In genomic region chr1:36892461-36892860, GRCm38 (mm10) we compare ENCODE assay signal across 18 mouse cellular contexts.
"Had no signal": no experiment of that assay in that cellular context is flagged by ENCODE, and none has a peak within 500 bp of the region (broad histone marks: within the 10 kb centered on the region; RNA-seq: fewer than 3 reads in every experiment).

No protein-coding gene starts in this region.

- H3K4me3 ChIP-seq: kidney, embryonic 15.5 days; left cerebral cortex, adult 2 months; megakaryocyte, embryonic 14.5 days; midbrain, embryonic 10.5 days; midbrain, embryonic 13.5 days; myocyte; neural tube, embryonic 13.5 days had no signal

- H3K27ac ChIP-seq: kidney, embryonic 15.5 days; left cerebral cortex, adult 2 months; liver, embryonic 14.5 days; midbrain, embryonic 10.5 days; midbrain, embryonic 13.5 days; neural tube, embryonic 13.5 days had no signal

- H3K9me3 ChIP-seq: kidney, embryonic 15.5 days; megakaryocyte, embryonic 14.5 days; midbrain, embryonic 10.5 days; midbrain, embryonic 13.5 days; neural tube, embryonic 13.5 days had no signal

- H3K36me3 ChIP-seq: kidney, embryonic 15.5 days; midbrain, embryonic 13.5 days; neural tube, embryonic 13.5 days had no signal

- DNase-seq: kidney, postnatal 10 days; layer of hippocampus, postnatal 36 days; liver, postnatal 0 days; lung, embryonic 14.5 days; lung, postnatal 36 days; retina, postnatal 1 day; right cerebral cortex, postnatal 25 days; thymus, adult 18-20 months; thymus, postnatal 36 days had no signal

- H3K4me2 ChIP-seq: kidney, embryonic 15.5 days; lung, embryonic 14.5 days; midbrain, embryonic 13.5 days; neural tube, embryonic 13.5 days had no signal

- ATAC-seq: liver, postnatal 0 days; midbrain, embryonic 13.5 days; midbrain, embryonic 16.5 days had no signal

- H3K27me3 ChIP-seq: kidney, embryonic 15.5 days; megakaryocyte, embryonic 14.5 days; midbrain, embryonic 13.5 days; neural tube, embryonic 13.5 days had no signal

- H3K9ac ChIP-seq: kidney, embryonic 15.5 days; liver, embryonic 14.5 days; liver, postnatal 0 days; lung, embryonic 14.5 days; midbrain, embryonic 13.5 days; neural tube, embryonic 13.5 days had no signal
